Mouse (Mus musculus) right cerebral cortex, adult 18-20 months (tissue): ENCODE measurements around the gene Vmn1r27.

ENCODE experiments used
- DNase-seq: peaks from one replicate; pipeline ENCODE4 v3.0.0; 2022; ENCODE audit warnings: mixed read lengths

Gene Vmn1r27

DNA sequence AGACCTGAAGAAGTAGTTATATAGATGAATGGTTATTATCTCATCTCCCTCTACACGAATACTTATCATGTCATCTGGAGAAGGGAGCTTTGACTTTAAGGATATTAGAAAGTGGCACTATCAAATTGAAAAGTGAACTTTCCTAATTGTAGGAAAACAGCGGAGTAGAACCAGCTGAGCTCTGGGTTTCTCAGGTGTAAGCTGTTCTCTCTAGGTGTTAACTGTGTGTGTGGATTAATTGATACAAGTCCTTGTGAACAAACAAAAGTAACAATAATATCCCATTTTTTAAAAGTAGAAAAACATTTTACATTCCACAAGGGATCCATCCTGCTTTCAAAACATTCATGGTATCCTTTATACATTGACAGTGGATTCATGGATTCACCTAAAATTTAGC is at the start of gene Vmn1r27:
Gene Vmn1r27 (minus strand): TSS at position 101 of the 400 bp plus-strand sequence.
- DNase-seq, result no peak

DNA sequence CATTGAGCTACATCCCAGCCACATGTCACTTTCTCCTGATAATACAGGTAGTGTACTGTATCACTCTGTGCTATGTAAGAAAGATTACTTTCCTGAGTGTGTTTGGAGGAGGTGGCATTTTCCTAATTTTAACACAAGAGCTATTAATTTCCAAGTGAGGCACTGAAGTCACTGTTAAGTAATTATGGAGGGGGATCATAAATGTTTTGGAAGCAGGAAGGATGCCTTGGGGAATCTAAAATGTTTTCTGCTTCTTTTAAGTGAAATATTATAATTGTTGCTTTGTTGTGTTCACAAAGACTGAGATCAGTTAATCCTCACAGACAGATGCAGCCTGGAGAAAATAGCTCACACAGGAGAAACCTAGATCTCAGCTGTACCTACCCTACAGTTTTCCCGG is 43.1 kb upstream of the Vmn1r27 start, which contains the start of gene Vmn1r28:
Gene Vmn1r28 (plus strand): TSS at position 301 of the 400 bp plus-strand sequence.
- no peak for DNase-seq

DNA sequence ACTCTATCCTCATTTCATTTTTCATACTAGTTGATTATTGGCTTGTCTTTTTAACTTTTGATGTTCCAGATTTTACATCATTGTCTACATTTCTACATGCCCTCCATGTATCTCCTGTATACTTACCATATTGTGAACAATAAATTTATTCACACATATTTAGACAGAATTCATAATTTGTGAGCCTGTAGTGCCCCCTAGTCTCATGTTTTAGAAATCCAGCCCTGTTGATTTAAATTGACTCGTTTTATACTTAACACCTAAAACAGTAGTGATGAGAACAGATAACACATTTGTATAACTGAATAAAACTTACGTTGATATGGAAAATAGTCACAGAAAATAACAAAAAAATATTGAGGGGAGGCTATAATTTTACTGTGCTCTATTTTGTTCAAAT is 2.5 kb downstream of the Vmn1r27 start:
- peak; percentile 2 for DNase-seq
